Mouse (Mus musculus) lung, postnatal 36 days (tissue): Measurements from ENCODE around the gene Mageb18.
A peak's percentile ranks its signal among the peaks of the same experiment; 100 is the strongest.
"Not testable (repeated sequence)": the region's sequence is repeated elsewhere in the genome, so short reads cannot be mapped to it uniquely, and the experiment has no call there.

Experiments
- DNase-seq: peaks from one replicate; pipeline ENCODE4 v3.0.0; 2022; ENCODE audit warnings: mixed read lengths

The Mageb18 gene

DNA sequence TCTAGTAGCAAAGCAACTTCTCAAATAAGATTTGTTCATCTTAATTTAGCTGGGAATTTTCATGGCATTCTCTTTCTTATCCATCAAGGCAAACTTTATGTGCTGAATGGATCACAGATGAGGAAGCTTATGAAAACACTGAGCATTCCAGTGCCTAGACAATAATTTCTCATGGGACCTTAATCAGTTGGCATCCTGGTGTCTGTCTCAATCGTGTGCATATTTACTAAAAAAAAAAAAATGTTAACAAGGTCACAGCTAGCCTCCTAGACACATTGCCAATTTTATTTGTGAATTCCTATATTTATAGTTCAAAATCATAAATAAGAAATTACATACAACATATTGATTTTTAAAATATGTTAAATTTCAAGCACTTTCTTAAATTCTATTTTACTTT is at the start of gene Mageb18:
Gene Mageb18 (minus strand): TSS at position 101 of the 400 bp plus-strand sequence.
- no peak for DNase-seq

DNA sequence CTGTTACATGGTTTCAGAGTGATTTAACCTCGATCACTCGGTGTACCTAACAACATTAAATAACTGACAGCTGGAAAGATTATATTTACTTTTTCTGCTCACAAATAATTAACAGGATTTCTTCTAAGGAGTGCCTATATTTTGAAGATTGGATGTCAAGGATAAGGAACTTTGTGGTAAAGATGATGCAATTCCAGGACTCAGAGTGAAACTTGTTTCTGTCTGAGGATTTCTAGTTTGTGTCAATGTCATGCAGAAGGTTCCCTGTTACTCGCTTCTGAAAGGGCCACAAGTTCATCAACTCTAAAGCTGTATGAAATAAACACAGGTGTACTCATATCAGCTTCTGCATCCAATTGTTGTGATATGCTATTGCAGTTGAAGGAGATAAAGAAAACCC is 13.4 kb upstream of the Mageb18 start:
- DNase-seq = no peak

DNA sequence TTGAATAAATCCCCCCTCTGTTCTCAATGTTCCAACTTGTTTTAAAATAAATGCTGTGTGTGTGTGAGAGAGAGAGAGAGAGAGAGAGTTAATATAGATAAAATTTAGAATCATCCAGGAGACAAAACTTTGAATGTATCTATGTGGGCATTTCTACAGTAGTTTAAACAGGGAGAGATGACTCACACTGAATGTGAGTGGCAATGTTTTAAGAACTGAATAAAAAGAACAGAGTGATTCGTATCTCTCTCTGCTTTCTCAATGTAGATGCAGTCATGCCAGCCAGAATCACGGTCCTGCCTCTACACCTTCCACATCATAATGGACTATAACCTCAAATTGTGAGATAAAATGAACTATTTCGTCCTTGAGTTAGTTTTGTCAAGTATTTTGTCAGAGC is 11.1 kb upstream of the Mageb18 start:
- DNase-seq = no peak

DNA sequence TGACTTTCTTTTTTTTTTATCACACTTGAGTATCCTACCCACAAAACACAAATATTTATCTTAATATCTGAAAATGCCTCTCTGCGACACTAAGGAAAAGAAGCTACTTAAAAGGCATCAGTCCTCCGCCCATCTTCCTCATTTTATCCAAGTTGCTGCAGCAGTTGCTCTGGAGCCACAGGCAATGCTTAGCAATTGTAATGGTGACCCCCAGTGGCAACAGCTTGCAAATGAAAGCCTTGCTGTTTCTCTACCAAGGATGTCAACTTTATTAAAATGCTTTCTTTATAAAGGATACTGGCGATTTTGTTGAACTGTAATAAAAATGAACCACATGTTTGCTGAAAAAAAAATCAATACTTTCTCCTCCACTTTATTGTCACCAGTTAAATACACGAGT is 2.0 kb downstream of the Mageb18 start:
- no peak for DNase-seq

- no peak for DNase-seq
These were observed 71.5 kb downstream of the Mageb18 start for GRCm38 (mm10) chrX:92527826-92528225.

GRCm38 (mm10) chrX:92498254-92498653 is 101.1 kb downstream of the Mageb18 start:
- no peak for DNase-seq

DNA sequence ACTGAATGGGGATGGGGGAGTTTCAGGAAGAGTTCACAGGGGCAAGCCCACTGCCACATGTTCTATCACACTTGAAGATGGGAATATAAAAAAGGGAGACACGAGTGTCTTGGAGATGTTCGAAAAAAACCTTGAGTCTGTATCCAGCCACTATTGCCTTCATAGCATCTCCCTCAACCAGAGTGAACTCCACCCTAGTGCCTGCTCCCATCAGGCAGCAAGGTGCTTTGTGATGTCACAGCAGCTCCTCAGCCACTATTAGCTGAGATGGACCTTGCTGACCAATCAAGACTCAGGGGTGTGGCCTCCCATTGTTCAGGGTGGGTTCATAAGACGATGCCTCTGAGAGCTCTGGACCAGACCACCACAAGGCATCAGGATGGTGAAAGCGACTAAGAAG is 109.7 kb downstream of the Mageb18 start, which contains the start of gene Gm5941:
Gene Gm5941 (plus strand): TSS at position 301 of the 400 bp plus-strand sequence.
- DNase-seq = not testable (repeated sequence)

- no peak for DNase-seq
These were observed 134.6 kb downstream of the Mageb18 start for GRCm38 (mm10) chrX:92464773-92465172.

GRCm38 (mm10) chrX:92460496-92460895 is 138.9 kb downstream of the Mageb18 start:
- no peak for DNase-seq

DNA sequence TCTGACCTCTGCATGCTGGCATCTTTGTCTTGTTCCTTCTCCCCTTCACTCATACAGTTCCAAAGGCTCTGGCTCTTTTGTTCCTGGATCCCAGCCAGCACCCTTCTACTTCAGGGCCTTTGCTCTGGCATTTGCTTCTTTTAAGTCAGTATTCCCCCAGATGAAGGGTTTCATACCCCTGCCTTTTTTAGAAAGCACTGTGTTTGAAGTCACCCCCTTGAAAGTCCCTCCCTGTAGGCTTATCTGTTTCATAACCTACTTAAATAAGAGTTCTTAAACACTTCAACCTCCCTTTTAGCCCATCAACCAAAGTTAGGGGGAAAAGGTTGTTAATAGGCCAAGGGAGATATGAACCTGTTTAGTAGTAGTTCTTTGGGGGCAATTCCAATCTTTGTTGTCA is 212.0 kb downstream of the Mageb18 start:
- no peak for DNase-seq

DNA sequence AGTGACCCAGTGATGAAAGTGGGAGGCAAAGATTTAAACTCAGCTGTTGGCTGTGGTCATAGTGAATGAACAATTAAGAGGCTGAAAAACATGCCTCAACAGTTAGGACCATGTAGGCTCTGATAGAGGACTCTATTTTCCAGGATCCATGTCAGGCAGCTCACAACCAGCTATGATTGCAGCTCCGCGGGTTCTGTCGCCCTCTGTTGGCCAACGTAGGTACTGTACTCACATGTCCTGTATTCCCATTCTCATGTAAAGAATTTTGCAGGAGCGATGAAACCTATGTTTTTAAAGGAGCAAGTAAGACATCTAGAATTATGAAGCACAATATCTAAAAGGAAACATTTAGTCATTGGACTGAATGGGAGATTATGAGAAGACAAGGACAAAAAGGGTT is 256.4 kb downstream of the Mageb18 start:
- DNase-seq = peak; percentile 54

GRCm38 (mm10) chrX:92340906-92341305 is 258.5 kb downstream of the Mageb18 start:
- no peak for DNase-seq

GRCm38 (mm10) chrX:92339551-92339950 is 259.8 kb downstream of the Mageb18 start:
- DNase-seq = no peak

- no peak for DNase-seq
These were observed 265.9 kb downstream of the Mageb18 start for GRCm38 (mm10) chrX:92333459-92333858.

DNA sequence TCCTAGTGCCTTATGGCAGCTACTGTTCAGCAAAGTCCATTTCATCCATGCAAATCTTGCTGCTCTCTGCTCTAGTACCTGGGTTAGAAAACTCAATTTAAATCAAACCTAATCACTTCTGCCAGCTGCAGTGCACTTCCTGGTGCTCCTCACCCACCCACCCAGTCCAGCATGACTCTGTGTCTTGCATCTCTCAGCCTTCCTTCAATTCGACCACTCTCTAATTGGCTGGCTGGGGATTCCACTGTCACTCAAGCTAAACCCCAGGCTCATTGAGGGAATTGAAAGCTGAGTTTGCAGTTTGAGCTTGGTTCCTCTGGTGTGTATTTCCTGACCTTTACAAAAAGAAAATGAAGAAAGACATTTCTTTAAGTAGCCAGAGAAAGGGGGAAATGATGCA is 275.8 kb downstream of the Mageb18 start:
- DNase-seq = no peak

- no peak for DNase-seq
These were observed 318.8 kb downstream of the Mageb18 start for GRCm38 (mm10) chrX:92280619-92281018.
